Mouse (Mus musculus): Measurements from ENCODE around the gene Ints14.

Gene Ints14

DNA sequence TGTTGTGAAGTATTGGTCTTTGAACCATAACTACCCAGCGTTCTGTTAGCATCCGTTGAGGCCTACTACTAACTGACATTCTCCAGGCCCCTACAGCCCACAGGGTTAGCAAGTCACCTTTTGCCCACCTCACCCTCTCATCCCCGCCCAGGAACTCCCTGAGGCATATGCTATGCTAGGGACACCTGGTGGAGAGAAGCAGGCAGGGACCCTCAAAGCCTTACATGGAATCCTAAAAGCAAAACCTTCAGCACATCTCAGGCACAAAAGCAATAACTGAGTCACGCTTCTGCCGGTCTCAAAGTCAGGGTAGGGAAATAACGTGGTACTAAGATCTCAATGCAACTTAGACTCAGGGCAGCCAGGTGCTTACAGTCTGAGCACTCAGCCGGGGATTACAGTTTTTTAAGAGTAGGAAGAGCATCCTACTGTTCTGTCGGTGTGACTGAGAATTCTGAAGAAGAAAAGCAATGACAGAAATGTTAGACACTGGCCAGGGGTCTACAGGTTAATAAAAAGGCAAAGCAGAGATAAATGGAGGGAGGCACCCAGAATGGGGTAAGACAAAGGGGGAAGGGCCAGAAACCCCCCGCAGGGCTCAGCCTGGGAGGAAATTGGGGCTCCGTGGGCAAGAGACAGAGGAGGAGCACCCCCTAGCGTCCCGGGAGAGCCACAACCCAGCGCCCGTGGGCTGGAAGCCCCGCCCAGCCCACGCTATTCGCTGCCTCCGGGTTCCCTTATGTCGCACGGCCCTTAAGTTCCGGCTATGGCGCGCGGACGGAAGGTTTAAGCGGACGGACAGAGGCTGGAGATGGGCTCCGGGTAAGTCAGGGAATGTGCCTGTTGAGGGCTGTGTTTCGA, at the start of gene Ints14:
Gene Ints14 (plus strand): TSS at position 789 of the 861 bp plus-strand sequence.
- peak; percentile 98 for DNase-seq (ENCODE audit: low spot score)

DNA sequence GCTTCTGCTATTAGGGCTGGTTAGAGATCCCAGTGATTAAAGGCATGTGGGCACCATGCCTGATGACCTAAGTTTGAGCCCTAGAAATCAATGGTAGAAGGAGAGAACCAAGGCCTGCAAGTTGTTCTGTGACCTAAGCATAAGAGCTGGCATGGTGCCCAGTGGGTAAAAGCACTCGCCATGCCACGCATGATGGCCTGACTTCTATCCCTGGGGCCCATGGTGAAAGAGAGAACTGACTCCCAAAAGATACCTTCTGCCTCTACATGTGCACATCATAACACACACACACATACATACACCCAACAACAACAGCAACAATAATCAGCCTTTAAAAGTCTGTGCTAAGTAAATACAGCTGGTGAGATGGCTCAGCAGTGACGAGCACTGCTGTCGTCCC, 47.3 kb upstream of the Ints14 start:
- no peak for DNase-seq (ENCODE audit: low spot score)

DNA sequence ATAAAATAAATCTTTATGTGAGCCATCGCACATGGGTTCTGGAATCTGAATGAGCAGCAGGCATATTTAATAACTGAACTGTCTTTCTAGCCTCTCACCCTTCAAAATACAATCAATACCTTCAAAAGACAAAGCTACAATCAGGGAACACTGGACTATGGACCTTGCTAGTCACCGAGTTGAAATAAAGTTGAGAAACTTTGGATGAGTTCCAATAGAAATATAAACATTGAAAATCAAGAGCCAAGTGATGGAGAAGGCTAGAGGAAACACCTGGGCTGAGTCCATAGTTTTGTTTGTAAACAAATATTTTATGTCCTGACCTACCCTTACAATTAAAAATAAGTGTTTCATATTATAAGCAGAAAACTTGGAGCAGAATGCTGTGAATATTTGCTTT, 46.7 kb upstream of the Ints14 start:
- no peak for DNase-seq (ENCODE audit: low spot score)

DNA sequence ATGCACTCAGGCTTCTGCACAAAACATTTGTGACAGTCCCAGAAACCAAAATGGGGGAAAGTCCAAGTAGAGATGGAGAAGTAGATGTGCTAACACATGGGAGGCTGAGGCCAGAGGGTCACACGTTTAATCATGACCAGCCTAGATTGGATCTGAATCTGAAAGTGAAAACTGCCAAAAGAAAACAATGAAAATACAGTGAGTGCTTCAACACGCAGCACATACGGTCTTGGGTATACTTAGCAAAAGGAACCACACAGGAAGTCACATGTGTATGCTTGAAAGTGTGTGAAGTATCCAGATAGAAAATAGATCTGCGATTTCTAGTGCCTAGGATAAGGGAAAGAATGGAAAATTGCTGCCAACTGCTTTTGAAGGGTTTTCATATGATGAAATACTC, 46.1 kb upstream of the Ints14 start:
- no peak for DNase-seq (ENCODE audit: low spot score)

- DNase-seq (ENCODE audit: low spot score): no peak
Measured at GRCm38 (mm10) chr9:64918560-64918959, 42.1 kb upstream of the Ints14 start.

DNA sequence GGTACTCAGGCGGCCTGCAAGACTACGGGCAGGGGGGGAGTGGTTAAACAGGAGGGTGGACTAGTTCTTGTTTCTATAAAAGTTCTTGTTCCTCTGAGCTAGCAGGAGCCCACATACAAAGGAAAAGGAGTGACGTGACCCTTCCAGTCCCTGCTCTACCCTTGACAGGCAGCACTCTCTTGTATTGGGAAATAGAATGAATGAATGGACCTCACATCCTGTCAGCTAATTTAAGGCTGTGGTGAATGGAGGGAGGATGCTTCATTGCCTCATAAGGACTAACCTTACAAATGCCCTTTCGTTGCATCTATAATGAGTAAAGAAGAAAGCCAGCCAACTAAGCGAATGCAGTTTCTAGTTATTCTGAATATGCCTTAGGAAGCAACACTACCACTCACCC, 34.9 kb upstream of the Ints14 start:
- no peak for DNase-seq (ENCODE audit: low spot score)

DNA sequence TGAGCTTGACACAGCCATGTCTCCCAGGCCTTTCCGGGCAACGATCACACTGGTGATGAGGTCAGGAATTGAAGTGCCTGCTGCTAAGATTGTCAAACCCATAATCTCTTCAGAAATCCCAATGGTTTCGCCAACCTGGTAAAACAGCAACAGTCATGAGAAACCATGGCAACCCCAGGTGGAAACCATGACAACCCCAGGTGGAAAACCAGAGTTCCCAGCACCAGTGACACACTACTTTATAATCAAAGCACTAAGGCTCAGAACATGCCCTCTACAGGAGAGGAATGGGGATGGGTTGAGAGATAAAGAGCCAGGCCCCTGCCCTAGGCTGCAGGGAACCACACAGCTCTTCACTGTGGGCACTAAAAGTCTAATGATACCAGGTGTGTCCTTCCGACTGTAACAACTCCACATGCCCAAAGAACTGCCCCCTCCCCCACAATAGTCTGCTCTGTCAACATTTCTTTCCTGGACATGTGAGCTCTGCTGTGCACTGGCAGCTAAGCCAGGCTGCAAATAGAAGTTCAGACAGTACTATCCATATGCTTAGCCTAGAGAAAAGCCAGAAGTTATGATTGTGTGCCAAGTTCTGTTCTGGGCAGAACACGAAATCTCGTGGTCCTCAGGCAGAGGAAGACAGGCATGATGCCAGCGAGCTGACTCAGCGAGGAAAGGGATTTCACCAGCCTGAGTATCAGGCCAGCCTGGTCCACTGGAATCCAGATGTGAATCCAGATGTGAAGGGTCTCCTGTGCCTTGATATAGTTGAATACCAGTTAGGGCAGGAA, 34.3 kb upstream of the Ints14 start:
- peak; percentile 86 for DNase-seq (ENCODE audit: low spot score)

DNA sequence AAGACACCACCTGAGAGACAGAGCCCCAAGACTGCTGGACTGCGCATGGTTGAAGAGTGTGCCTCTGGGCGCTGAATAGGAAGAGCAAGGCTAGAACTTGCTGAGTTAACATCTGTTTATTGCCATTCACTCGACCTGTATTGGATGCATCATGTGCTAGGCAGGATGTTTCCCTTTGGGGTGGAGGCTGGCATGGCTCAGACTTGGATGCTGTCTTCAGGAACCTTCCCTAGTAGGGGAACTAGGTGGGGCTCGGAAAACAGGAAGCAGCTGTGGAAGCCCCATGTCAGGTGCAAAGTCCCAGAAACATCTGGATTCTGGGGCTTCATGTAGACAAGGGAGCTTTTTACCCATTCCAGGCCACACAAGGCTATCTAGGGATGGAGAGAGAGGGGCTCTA, 30.4 kb upstream of the Ints14 start:
- DNase-seq (ENCODE audit: low spot score): no peak

DNA sequence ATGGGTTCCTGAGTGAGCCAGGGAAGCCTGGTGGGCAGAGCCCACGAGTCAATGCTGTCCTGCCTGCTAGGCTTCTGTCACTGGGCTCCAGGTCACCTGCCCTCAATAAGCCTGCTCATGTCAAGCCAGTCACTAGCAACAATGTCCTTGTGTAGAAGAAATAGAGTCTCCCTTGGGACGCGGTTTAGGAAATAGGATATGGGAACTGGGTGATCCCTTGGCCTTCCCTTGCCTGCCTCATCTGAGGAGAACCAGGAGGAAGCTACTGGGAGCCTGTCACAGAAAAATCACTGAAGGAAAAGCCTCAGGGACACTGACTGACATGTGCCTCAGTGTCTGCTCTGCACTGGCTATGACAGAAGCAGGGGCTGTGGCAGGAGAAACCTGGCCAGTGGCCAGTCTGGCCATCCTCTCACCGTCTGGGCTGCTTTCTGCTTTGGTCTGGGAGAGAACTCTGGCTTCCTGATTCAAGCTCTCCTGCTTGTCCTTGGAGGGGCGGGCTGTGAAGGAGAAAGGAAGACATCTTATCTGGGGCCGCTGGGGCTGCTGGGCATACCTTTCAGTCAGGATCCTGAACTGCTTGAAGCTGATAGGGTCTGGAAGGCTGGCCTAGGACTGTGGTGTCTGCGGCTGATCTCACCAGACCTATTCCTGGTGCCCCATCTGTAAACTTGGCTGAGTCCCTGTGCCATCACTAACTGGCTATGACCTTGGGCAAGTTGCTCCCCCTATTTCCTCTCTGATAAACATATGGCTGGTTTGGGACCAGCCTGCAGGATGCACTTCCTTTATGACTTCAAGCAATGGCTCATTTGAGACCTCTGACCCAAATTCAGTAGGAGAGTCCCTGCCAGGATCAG, 28.7 kb upstream of the Ints14 start:
- DNase-seq (ENCODE audit: low spot score): no peak

GRCm38 (mm10) chr9:64934015-64934754, 26.5 kb upstream of the Ints14 start:
- no peak for DNase-seq (ENCODE audit: low spot score)

GRCm38 (mm10) chr9:64936508-64936907, 24.2 kb upstream of the Ints14 start:
- peak; percentile 75 for DNase-seq (ENCODE audit: low spot score)

DNA sequence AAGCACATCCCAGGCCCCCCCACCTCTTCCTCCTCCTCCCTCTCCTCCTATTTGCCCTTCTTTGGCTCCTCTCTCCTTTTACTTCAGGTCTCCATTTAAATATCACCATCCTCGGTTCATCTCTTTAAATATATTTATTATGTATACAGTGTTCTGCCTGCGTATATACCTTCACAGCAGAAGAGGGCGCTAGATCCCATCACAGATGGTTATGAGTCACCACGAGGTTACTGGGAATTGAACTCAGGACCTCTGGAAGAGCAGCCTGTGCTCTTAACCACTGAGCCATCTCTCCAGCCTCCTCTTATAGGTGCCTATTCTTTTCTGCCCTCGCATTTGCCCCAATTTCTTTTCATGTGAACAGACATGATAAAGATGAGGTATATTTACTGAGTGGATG, 23.2 kb upstream of the Ints14 start:
- DNase-seq (ENCODE audit: low spot score): no peak

DNA sequence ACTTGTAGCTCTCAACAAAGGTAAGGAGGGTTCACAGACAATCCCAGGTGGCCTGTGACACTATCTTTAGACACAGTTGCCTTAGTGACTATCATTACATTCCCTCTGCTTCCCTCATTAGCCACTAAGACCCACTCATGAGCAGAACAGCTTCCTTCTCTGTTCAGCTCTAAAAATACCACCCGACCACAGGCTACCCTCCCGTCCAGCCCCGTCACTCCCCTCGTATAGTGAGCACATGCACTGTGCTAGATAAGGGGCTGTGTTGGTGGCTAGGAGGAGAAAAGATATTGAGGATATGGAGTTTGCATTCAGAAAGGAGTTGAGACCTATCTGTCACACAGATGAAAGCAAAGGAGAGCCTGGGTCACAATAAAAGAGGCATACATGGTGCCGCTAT, 22.2 kb upstream of the Ints14 start:
- DNase-seq (ENCODE audit: low spot score): no peak

DNA sequence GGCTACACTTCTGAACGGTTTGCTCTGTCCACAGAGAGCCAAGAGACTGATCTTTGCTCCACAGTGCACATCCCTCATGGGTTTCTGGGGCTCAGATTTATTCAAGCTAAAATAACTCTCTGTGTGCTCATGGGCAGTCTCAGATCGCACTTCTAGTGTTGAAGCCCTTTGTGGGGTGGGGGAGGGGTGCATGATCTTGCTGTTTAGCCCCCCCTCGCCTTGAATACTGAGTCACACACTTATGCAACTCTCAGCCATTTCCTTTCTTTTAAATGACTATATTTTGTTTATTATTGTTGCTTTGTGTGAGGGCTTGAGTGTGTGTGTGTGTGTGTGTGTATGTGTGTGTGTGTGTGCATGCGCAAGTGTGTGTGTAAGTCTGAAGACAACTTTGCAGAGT, 21.4 kb upstream of the Ints14 start:
- no peak for DNase-seq (ENCODE audit: low spot score)

- no peak for DNase-seq (ENCODE audit: low spot score)
Measured at GRCm38 (mm10) chr9:64939790-64940189, 20.9 kb upstream of the Ints14 start.

DNA sequence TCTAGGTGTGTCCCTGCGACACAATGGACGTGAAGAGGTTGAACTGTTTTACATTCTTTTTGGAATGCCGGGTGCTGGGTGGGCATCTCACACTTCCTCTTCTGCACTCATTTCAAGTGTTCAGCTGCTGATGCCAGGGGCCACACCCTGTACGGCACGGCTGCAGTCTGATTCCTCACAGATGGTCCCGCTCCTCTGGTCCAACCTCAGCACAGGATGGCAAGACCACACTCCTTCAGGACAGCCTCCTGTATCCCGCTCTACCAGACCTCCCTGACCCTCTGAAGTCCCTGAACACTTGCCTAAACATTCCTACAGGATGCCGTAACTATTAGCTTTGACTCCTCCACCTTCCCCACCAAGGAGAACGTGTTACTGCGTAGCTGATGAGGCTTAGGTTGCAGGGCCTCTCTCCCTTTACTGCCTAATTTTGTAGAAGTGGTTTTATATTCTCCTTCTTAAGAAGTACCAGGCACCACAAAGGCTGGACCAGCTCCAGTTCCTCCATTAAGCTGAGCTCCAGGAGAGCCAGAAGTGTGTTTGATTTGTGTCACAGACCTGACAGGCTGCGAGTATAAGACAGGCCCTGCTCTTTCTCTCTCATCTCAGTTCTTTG, 19.9 kb upstream of the Ints14 start:
- no peak for DNase-seq (ENCODE audit: low spot score)

DNA sequence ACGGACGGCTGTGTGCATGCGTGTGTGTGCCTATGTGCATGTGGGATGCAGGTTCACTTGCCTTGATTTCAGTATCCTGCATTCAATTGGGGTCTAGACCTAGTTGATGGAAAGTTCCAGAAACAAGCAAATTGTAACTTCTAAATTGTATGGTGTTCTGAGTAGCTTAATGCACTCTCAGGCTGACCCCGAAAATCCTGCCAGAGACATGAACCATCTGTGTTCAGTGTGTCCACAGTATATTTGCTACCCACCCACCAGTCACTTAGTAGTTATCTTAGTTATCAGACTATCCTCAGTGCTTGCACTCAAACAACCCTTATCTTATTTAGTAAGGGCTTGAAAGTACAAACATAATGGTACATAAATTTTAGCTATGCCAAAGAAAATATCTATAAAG, 19.1 kb upstream of the Ints14 start:
- no peak for DNase-seq (ENCODE audit: low spot score)

DNA sequence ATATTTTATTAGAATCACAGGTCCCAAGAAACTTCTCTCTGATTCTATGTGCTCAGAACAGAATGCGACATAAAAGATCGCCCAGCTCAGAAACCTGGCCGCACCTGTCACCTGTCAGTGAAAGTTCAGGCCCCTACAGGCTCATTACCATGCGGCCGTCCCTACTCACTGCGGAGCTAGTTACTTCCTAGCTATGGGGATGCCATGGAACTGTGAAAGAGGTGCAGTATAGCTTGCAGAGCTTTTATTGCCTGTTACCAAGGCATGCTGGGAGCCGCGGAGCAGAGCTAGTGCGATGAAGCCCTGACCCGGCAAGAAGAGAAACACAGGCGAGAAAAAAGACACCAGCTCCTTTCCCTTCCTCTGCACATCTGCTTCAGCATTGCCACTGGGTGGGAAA, 16.7 kb upstream of the Ints14 start:
- DNase-seq (ENCODE audit: low spot score): no peak

GRCm38 (mm10) chr9:64947483-64948095, 13.1 kb upstream of the Ints14 start:
- DNase-seq (ENCODE audit: low spot score): no peak

DNA sequence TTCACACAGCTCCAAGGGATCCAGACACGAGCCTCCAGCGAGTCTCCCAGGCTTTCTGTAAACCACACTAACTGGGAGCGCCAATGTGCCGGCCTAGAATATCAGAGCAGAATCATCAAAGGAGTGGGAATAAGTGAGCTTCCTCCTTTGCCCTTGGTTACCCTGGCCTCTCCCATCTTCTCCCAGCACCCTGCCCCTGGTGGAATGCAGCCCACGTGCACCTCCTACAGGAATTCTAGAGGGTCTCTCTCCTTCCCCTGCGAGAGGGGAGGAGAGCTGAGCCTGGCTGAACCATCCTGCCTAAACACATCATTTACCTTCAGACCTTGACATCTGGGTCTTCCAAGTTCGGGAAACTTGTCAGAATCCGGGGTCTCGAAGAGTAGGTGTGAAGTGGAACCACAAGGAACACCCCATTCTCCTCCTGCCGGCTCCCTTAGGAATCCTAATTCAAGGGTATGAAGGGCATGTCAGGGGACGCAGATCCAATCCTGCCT, 9.5 kb upstream of the Ints14 start, which contains the start of gene Slc24a1:
Gene Slc24a1 (minus strand): TSS at position 447 of the 497 bp plus-strand sequence.
- DNase-seq (ENCODE audit: low spot score): no peak
